Mouse (Mus musculus): ENCODE measurements at regions not wholly inside any gene's neighbourhood (a gene's known extent, or its start where the extent isn't known, plus 50 kb on each side); places are given as distances from the start of the nearest gene placed in this dataset.

DNA sequence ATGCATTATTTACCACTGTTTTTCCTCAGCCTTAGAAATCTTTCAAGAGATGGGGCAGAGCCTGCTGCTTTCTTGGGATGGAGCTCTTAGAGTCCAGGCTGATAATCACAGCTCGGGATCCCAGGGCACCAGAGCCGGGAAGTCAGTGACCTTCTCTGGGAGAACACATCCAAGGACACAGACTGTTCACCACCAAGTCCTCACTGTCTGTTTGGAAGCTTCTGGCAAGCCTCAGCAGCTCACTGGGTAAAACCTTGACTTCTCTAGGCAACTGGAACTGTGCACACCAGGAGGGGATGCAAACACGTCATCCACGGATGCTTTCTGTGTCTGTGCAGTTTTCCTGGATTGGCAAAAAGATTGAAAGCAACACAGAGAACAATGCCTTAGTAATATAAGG lies 330.6 kb downstream of the Tcerg1l start:
- TF ChIP-seq MAX (IDR thresholded peaks at IDR 0.05) (no peak), CTCF (IDR thresholded peaks at IDR 0.05; ENCODE audit: control insufficient read depth, insufficient read depth, insufficient read length) (no peak), CEBPB (IDR thresholded peaks at IDR 0.05; ENCODE audit: low read depth) (no peak), MYOG (IDR thresholded peaks at IDR 0.05; ENCODE audit: control insufficient read depth, extremely low read depth, insufficient read length) (no peak), MYOD1 (IDR thresholded peaks at IDR 0.05; ENCODE audit: control insufficient read depth, insufficient read length, low read depth) (no peak)
- Histone ChIP-seq H3K36me3 (ENCODE audit: control insufficient read depth, insufficient read depth) (no peaks in the 10 kb centered on the region), H3K4me3 (ENCODE audit: insufficient read depth, poor library complexity, severe bottlenecking) (no peak overlapping the region), H3ac (ENCODE audit: control insufficient read depth, insufficient read length, low read depth) (no peak overlapping the region), H3K79me3 (ENCODE audit: low read depth) (no peaks in the 10 kb centered on the region), H3K27me3 (ENCODE audit: control insufficient read depth, insufficient read depth, insufficient read length) (no peaks in the 10 kb centered on the region), H3K79me2 (ENCODE audit: control insufficient read depth, insufficient read depth) (no peaks in the 10 kb centered on the region)

DNA sequence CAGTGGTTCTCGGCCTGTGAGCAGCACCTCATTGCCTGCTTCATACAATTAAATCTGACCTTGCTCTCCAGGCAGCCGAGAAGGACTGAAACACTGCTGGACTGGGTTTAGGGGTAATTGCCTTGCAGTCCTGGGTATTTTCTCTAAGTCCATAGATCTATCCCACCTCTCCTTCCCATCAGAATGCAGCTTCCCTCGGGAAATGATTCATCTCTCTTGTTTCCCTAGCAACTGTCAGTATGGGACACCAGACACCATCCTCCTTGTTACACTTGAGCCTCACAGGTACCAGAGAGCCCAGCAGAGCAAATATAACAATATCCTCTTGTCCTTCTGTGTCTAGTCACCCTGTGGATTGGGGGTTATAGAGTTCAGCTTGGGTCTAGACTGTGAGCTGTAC lies 322.3 kb downstream of the Tcerg1l start:
- Histone ChIP-seq H3K36me3 (ENCODE audit: control insufficient read depth, insufficient read depth) (no peaks in the 10 kb centered on the region), H3K4me3 (ENCODE audit: insufficient read depth, poor library complexity, severe bottlenecking) (no peak overlapping the region), H3ac (ENCODE audit: control insufficient read depth, insufficient read length, low read depth) (no peak overlapping the region), H3K79me3 (ENCODE audit: low read depth) (no peaks in the 10 kb centered on the region), H3K27me3 (ENCODE audit: control insufficient read depth, insufficient read depth, insufficient read length) (no peaks in the 10 kb centered on the region), H3K79me2 (ENCODE audit: control insufficient read depth, insufficient read depth) (no peaks in the 10 kb centered on the region)
- no peak for TF ChIP-seq MYOG (IDR thresholded peaks at IDR 0.05; ENCODE audit: control insufficient read depth, extremely low read depth, insufficient read length)

GRCm38 (mm10) chr7:138083980-138084379 lies 313.6 kb downstream of the Tcerg1l start:
- no peak for TF ChIP-seq USF1 (IDR thresholded peaks at IDR 0.05; ENCODE audit: low read depth)
- TF ChIP-seq MYOG (IDR thresholded peaks at IDR 0.05; ENCODE audit: control insufficient read depth, extremely low read depth, insufficient read length), result no peak
- no peak for TF ChIP-seq CEBPB (IDR thresholded peaks at IDR 0.05; ENCODE audit: low read depth)
- TF ChIP-seq MYOD1 (IDR thresholded peaks at IDR 0.05; ENCODE audit: control insufficient read depth, insufficient read length, low read depth), result no peak
- TF ChIP-seq FOSL1 (IDR thresholded peaks at IDR 0.05; ENCODE audit: insufficient read depth, low read length, poor library complexity, severe bottlenecking), result no peak
- TF ChIP-seq MAX (IDR thresholded peaks at IDR 0.05), result no peak
- no peak for TF ChIP-seq CTCF (IDR thresholded peaks at IDR 0.05; ENCODE audit: control insufficient read depth, insufficient read depth, insufficient read length)
- Histone ChIP-seq H3K27me3 (ENCODE audit: control insufficient read depth, insufficient read depth, insufficient read length) (no peaks in the 10 kb centered on the region), H3K4me3 (ENCODE audit: insufficient read depth, poor library complexity, severe bottlenecking) (no peak overlapping the region), H3K79me3 (ENCODE audit: low read depth) (no peaks in the 10 kb centered on the region), H3K79me2 (ENCODE audit: control insufficient read depth, insufficient read depth) (no peaks in the 10 kb centered on the region), H3ac (ENCODE audit: control insufficient read depth, insufficient read length, low read depth) (no peak overlapping the region), H3K36me3 (ENCODE audit: control insufficient read depth, insufficient read depth) (no peaks in the 10 kb centered on the region)

GRCm38 (mm10) chr7:138107471-138108210 lies 289.9 kb downstream of the Tcerg1l start:
- TF ChIP-seq FOSL1 (IDR thresholded peaks at IDR 0.05; ENCODE audit: insufficient read depth, low read length, poor library complexity, severe bottlenecking) (no peak), MYOG (IDR thresholded peaks at IDR 0.05; ENCODE audit: control insufficient read depth, extremely low read depth, insufficient read length) (no peak), MAX (IDR thresholded peaks at IDR 0.05) (no peak), USF1 (IDR thresholded peaks at IDR 0.05; ENCODE audit: low read depth) (no peak), CTCF (IDR thresholded peaks at IDR 0.05; ENCODE audit: control insufficient read depth, insufficient read depth, insufficient read length) (no peak), MYOD1 (IDR thresholded peaks at IDR 0.05; ENCODE audit: control insufficient read depth, insufficient read length, low read depth) (no peak), CEBPB (IDR thresholded peaks at IDR 0.05; ENCODE audit: low read depth) (no peak)
- Histone ChIP-seq H3K79me2 (ENCODE audit: control insufficient read depth, insufficient read depth) (no peaks in the 10 kb centered on the region), H3K27me3 (ENCODE audit: control insufficient read depth, insufficient read depth, insufficient read length) (no peaks in the 10 kb centered on the region), H3K79me3 (ENCODE audit: low read depth) (no peaks in the 10 kb centered on the region), H3K4me3 (ENCODE audit: insufficient read depth, poor library complexity, severe bottlenecking) (no peak overlapping the region), H3K36me3 (ENCODE audit: control insufficient read depth, insufficient read depth) (no peaks in the 10 kb centered on the region), H3ac (ENCODE audit: control insufficient read depth, insufficient read length, low read depth) (no peak overlapping the region)

DNA sequence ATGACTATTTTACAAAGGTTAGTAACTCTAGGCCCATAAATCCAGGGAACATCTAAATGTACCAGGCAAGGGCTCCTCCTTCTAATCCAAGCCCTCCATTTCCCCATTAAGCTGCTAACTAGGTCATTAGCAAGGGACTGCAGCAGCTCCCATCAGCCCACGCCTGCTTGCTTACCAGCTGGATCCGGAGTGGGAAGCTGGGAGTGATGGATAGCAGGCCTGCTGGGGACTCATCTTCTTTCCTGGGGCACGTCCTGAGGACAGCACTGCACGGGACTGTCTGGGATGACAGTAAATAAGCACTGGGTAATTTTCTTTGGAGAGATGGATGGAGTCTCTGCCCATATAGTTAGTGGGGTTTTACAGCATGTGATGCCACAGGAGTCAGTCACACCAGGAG lies 276.0 kb downstream of the Tcerg1l start:
- no peak overlapping the region for H3K4me3 ChIP-seq (ENCODE audit: insufficient read depth, poor library complexity, severe bottlenecking)
- H3K36me3 ChIP-seq (ENCODE audit: control insufficient read depth, insufficient read depth), result no peaks in the 10 kb centered on the region
- H3K27me3 ChIP-seq (ENCODE audit: control insufficient read depth, insufficient read depth, insufficient read length), result no peaks in the 10 kb centered on the region
- no peaks in the 10 kb centered on the region for H3K79me3 ChIP-seq (ENCODE audit: low read depth)
- TF ChIP-seq MYOG (IDR thresholded peaks at IDR 0.05; ENCODE audit: control insufficient read depth, extremely low read depth, insufficient read length) (no peak), MAX (IDR thresholded peaks at IDR 0.05) (no peak), MYOD1 (IDR thresholded peaks at IDR 0.05; ENCODE audit: control insufficient read depth, insufficient read length, low read depth) (no peak), CTCF (IDR thresholded peaks at IDR 0.05; ENCODE audit: control insufficient read depth, insufficient read depth, insufficient read length) (no peak), FOSL1 (IDR thresholded peaks at IDR 0.05; ENCODE audit: insufficient read depth, low read length, poor library complexity, severe bottlenecking) (no peak), USF1 (IDR thresholded peaks at IDR 0.05; ENCODE audit: low read depth) (no peak), CEBPB (IDR thresholded peaks at IDR 0.05; ENCODE audit: low read depth) (no peak)
- H3K79me2 ChIP-seq (ENCODE audit: control insufficient read depth, insufficient read depth), result no peaks in the 10 kb centered on the region
- no peak overlapping the region for H3ac ChIP-seq (ENCODE audit: control insufficient read depth, insufficient read length, low read depth)

- Histone ChIP-seq H3K79me2 (ENCODE audit: control insufficient read depth, insufficient read depth) (no peaks in the 10 kb centered on the region), H3K27me3 (ENCODE audit: control insufficient read depth, insufficient read depth, insufficient read length) (no peaks in the 10 kb centered on the region), H3K4me3 (ENCODE audit: insufficient read depth, poor library complexity, severe bottlenecking) (no peak overlapping the region), H3K79me3 (ENCODE audit: low read depth) (no peaks in the 10 kb centered on the region), H3K36me3 (ENCODE audit: control insufficient read depth, insufficient read depth) (no peaks in the 10 kb centered on the region), H3ac (ENCODE audit: control insufficient read depth, insufficient read length, low read depth) (no peak overlapping the region)
- no peak for TF ChIP-seq FOSL1 (IDR thresholded peaks at IDR 0.05; ENCODE audit: insufficient read depth, low read length, poor library complexity, severe bottlenecking)
- TF ChIP-seq MYOD1 (IDR thresholded peaks at IDR 0.05; ENCODE audit: control insufficient read depth, insufficient read length, low read depth), result no peak
- no peak for TF ChIP-seq MAX (IDR thresholded peaks at IDR 0.05)
- no peak for TF ChIP-seq CEBPB (IDR thresholded peaks at IDR 0.05; ENCODE audit: low read depth)
- TF ChIP-seq USF1 (IDR thresholded peaks at IDR 0.05; ENCODE audit: low read depth), result no peak
- no peak for TF ChIP-seq CTCF (IDR thresholded peaks at IDR 0.05; ENCODE audit: control insufficient read depth, insufficient read depth, insufficient read length)
- no peak for TF ChIP-seq MYOG (IDR thresholded peaks at IDR 0.05; ENCODE audit: control insufficient read depth, extremely low read depth, insufficient read length)
These were observed 267.8 kb downstream of the Tcerg1l start for GRCm38 (mm10) chr7:138129701-138130100.

Data from C2C12 (cell line).